Comparison of ENCODE assay signal across 10 mouse cellular contexts in the genomic region with DNA sequence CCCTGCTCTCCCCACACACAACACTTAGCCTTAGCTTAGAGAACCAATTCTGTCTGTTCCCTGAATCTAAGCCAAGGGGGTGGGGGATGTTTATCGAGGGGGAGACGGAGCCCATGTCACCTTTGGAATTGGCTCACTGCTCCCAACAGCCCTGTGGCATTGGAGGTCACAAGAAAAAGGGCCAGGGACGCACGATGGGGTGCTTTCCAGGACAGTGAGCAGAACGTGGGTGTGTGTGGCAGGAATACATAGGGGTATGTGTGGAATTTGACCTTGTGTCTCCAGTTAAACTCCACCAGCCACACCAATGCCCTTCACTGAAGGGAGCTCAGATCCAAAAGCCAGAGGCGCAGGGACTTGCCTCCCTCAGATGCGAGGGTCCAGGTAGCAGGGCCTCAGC.
DNase-seq lines count a peak whose midpoint lies in the region; ATAC-seq and TF ChIP-seq lines count a peak whose summit lies in the region.
"Had no signal": no experiment of that assay in that cellular context is flagged by ENCODE, and none has a peak within 500 bp of the region (broad histone marks: within the 10 kb centered on the region; RNA-seq: fewer than 3 reads in every experiment).

No protein-coding gene starts in this region.

- no peak overlapping the region for H3K4me3 ChIP-seq in lung, embryonic 15.5 days
- H3K4me3 ChIP-seq in lung, adult 2 months (replicated peaks; ENCODE audit: extremely low read depth, low read depth, low read length) = no peak overlapping the region
- H3K4me3 ChIP-seq in heart, postnatal 0 days (ENCODE audit: low read depth, low read length) = no peak overlapping the region
- no peak overlapping the region for H3K4me3 ChIP-seq in kidney, embryonic 16.5 days (ENCODE audit: low read length)
- no peak overlapping the region for H3K4me3 ChIP-seq in neural tube, embryonic 15.5 days (replicated peaks)
- H3K4me3 ChIP-seq: erythroblast, embryonic 14.5 days had no signal

- H3K36me3 ChIP-seq in lung, embryonic 15.5 days = no peaks in the 10 kb centered on the region
- H3K36me3 ChIP-seq in heart, postnatal 0 days (replicated peaks; ENCODE audit: control insufficient read depth, insufficient read depth, low read length) = no peaks in the 10 kb centered on the region
- no peaks in the 10 kb centered on the region for H3K36me3 ChIP-seq in kidney, embryonic 16.5 days (ENCODE audit: insufficient read depth, low read length)
- H3K36me3 ChIP-seq in neural tube, embryonic 15.5 days = no peaks in the 10 kb centered on the region

- peaks cover 33% of the 10 kb centered on the region for H3K4me1 ChIP-seq in lung, embryonic 15.5 days
- peaks cover 11% of the 10 kb centered on the region for H3K4me1 ChIP-seq in lung, adult 2 months (ENCODE audit: control insufficient read depth, insufficient read depth, low read length)
- H3K4me1 ChIP-seq in heart, postnatal 0 days (ENCODE audit: control insufficient read depth, insufficient read depth) = peaks cover 40% of the 10 kb centered on the region
- peaks cover 27% of the 10 kb centered on the region for H3K4me1 ChIP-seq in kidney, embryonic 16.5 days (ENCODE audit: insufficient read depth, low read length)
- H3K4me1 ChIP-seq in neural tube, embryonic 15.5 days = peaks cover 10% of the 10 kb centered on the region

- H3K27ac ChIP-seq in lung, embryonic 15.5 days = 0 out of 2 replicates have a peak overlapping the region, but pooled peaks have one; percentile 27
- peak overlapping the region; percentile 78 for H3K27ac ChIP-seq in heart, postnatal 0 days (ENCODE audit: low read depth)
- H3K27ac ChIP-seq in kidney, embryonic 16.5 days (ENCODE audit: low read length) = peak overlapping the region; percentile 80
- H3K27ac ChIP-seq in neural tube, embryonic 15.5 days (replicated peaks) = no peak overlapping the region

- ATAC-seq in lung, embryonic 15.5 days (ENCODE audit: borderline replicate concordance, extremely low read depth, low FRiP score, low TSS enrichment) = no peak
- ATAC-seq in heart, postnatal 0 days (ENCODE audit: insufficient read depth, low read depth) = peak; percentile 74
- peak; percentile 57 for ATAC-seq in kidney, embryonic 16.5 days (ENCODE audit: low FRiP score, low TSS enrichment)
- ATAC-seq in neural tube, embryonic 15.5 days (ENCODE audit: low FRiP score) = no peak

- WGBS in lung, embryonic 15.5 days = 46% methylated on average over 7 of the region's 7 CpGs
- WGBS in lung, adult 2 months = 58% methylated on average over 7 of the region's 7 CpGs
- WGBS in heart, postnatal 0 days = 36% methylated on average over 7 of the region's 7 CpGs
- 34% methylated on average over 7 of the region's 7 CpGs for WGBS in kidney, embryonic 16.5 days
- WGBS in neural tube, embryonic 15.5 days = 80% methylated on average over 7 of the region's 7 CpGs

- no peak for TF ChIP-seq POLR2A in lung, adult 2 months (IDR thresholded peaks at IDR 0.05; ENCODE audit: borderline replicate concordance, extremely low read depth, low read depth, low read length)

- H3K4me2 ChIP-seq in lung, embryonic 15.5 days = no peak overlapping the region
- no peak overlapping the region for H3K4me2 ChIP-seq in heart, postnatal 0 days (ENCODE audit: low read depth, low read length)
- H3K4me2 ChIP-seq in kidney, embryonic 16.5 days (replicated peaks; ENCODE audit: low read depth, low read length) = no peak overlapping the region
- no peak overlapping the region for H3K4me2 ChIP-seq in neural tube, embryonic 15.5 days

- DNase-seq in lung, adult 2 months = no peak
- DNase-seq in heart, postnatal 0 days (ENCODE audit: low spot score) = peak; percentile 74
- no peak for DNase-seq in left cerebral cortex, adult 11 months (ENCODE audit: low spot score)
- no peak for DNase-seq in adrenal gland, adult 2 months
- DNase-seq: cerebellum, adult 11 months; midbrain, embryonic 14.5 days had no signal

- no peak for TF ChIP-seq EP300 in heart, postnatal 0 days (IDR thresholded peaks at IDR 0.05; ENCODE audit: low read depth)

- no peaks in the 10 kb centered on the region for H3K27me3 ChIP-seq in lung, embryonic 15.5 days
- H3K27me3 ChIP-seq in heart, postnatal 0 days (ENCODE audit: control insufficient read depth, insufficient read depth, low read length) = no peaks in the 10 kb centered on the region
- H3K27me3 ChIP-seq in kidney, embryonic 16.5 days (ENCODE audit: insufficient read depth, low read length) = no peaks in the 10 kb centered on the region
- H3K27me3 ChIP-seq in neural tube, embryonic 15.5 days (replicated peaks) = no peaks in the 10 kb centered on the region

- H3K9me3 ChIP-seq in lung, embryonic 15.5 days = no peaks in the 10 kb centered on the region
- no peaks in the 10 kb centered on the region for H3K9me3 ChIP-seq in heart, postnatal 0 days (replicated peaks; ENCODE audit: control insufficient read depth, low read length)
- no peaks in the 10 kb centered on the region for H3K9me3 ChIP-seq in kidney, embryonic 16.5 days (ENCODE audit: low read length)
- H3K9me3 ChIP-seq in neural tube, embryonic 15.5 days (replicated peaks) = no peaks in the 10 kb centered on the region

- no peak overlapping the region for H3K9ac ChIP-seq in lung, embryonic 15.5 days
- no peak overlapping the region for H3K9ac ChIP-seq in heart, postnatal 0 days (replicated peaks; ENCODE audit: low read depth, low read length)
- H3K9ac ChIP-seq in kidney, embryonic 16.5 days (replicated peaks; ENCODE audit: low read length) = no peak overlapping the region
- H3K9ac ChIP-seq in neural tube, embryonic 15.5 days (replicated peaks) = no peak overlapping the region

- no peak for TF ChIP-seq CTCF in lung, adult 2 months (IDR thresholded peaks at IDR 0.05; ENCODE audit: insufficient read depth, low read length)
- TF ChIP-seq CTCF in heart, postnatal 0 days (IDR thresholded peaks at IDR 0.05; ENCODE audit: low read depth) = no peak

Comparison
In these comparisons a context has a peak if more than half of its experiments do, and no peak if none do; other contexts are left out.
1. ATAC-seq: peak in heart, postnatal 0 days (single experiment) and kidney, embryonic 16.5 days (single experiment); none in lung, embryonic 15.5 days (single experiment) and neural tube, embryonic 15.5 days (single experiment).